Mouse (Mus musculus): ENCODE data around the gene Osbpl10. TPM values are rescaled to one million over a fixed set of nuclear protein-coding genes. Genes with fewer than 3 reads are reported as not detected.
"Not testable (repeated sequence)": the region's sequence is repeated elsewhere in the genome, so short reads cannot be mapped to it uniquely, and the experiment has no call there.

The Osbpl10 gene
- polyA plus RNA-seq, 1 experiment from 2014 or later = 2.8 TPM

GRCm38 (mm10) chr9:115259866-115260265 lies 281.5 kb downstream of the Osbpl10 start:
- Histone ChIP-seq H3K4me3 (replicated peaks) (no peak overlapping the region), H3K27ac (replicated peaks) (no peak overlapping the region), H3K27me3 (no peaks in the 10 kb centered on the region), H3K9me3 (replicated peaks) (no peaks in the 10 kb centered on the region), H3K4me2 (replicated peaks) (no peak overlapping the region), H3K4me1 (no peaks in the 10 kb centered on the region), H3K36me3 (peaks cover 35% of the 10 kb centered on the region), H3K9ac (no peak overlapping the region)
- 87% methylated on average over 4 of the region's 4 CpGs for WGBS
- ATAC-seq (ENCODE audit: insufficient number of reproducible peaks, low FRiP score, low TSS enrichment, low read depth) = no peak

- WGBS = 88% methylated on average over 7 of the region's 7 CpGs
- peaks cover 33% of the 10 kb centered on the region for H3K36me3 ChIP-seq
- no peak overlapping the region for H3K9ac ChIP-seq
- H3K27ac ChIP-seq (replicated peaks) = no peak overlapping the region
- no peak for ATAC-seq (ENCODE audit: insufficient number of reproducible peaks, low FRiP score, low TSS enrichment, low read depth)
- H3K27me3 ChIP-seq = no peaks in the 10 kb centered on the region
- H3K4me1 ChIP-seq = no peaks in the 10 kb centered on the region
- H3K4me2 ChIP-seq (replicated peaks) = no peak overlapping the region
- no peak overlapping the region for H3K4me3 ChIP-seq (replicated peaks)
- H3K9me3 ChIP-seq (replicated peaks) = no peaks in the 10 kb centered on the region
These were observed 282.1 kb downstream of the Osbpl10 start for GRCm38 (mm10) chr9:115260464-115260863.

GRCm38 (mm10) chr9:115261456-115261855 lies 283.1 kb downstream of the Osbpl10 start:
- WGBS = 76% methylated on average over 8 of the region's 8 CpGs
- no peak for ATAC-seq (ENCODE audit: insufficient number of reproducible peaks, low FRiP score, low TSS enrichment, low read depth)
- no peaks in the 10 kb centered on the region for H3K4me1 ChIP-seq
- no peak overlapping the region for H3K9ac ChIP-seq
- no peaks in the 10 kb centered on the region for H3K27me3 ChIP-seq
- no peak overlapping the region for H3K4me3 ChIP-seq (replicated peaks)
- H3K9me3 ChIP-seq (replicated peaks) = no peaks in the 10 kb centered on the region
- peaks cover 32% of the 10 kb centered on the region for H3K36me3 ChIP-seq
- no peak overlapping the region for H3K4me2 ChIP-seq (replicated peaks)
- H3K27ac ChIP-seq (replicated peaks) = no peak overlapping the region

GRCm38 (mm10) chr9:115261896-115262295 lies 283.5 kb downstream of the Osbpl10 start:
- Histone ChIP-seq H3K36me3 (peaks cover 28% of the 10 kb centered on the region), H3K4me2 (replicated peaks) (no peak overlapping the region), H3K27ac (replicated peaks) (no peak overlapping the region), H3K9ac (no peak overlapping the region), H3K4me1 (no peaks in the 10 kb centered on the region), H3K9me3 (replicated peaks) (no peaks in the 10 kb centered on the region), H3K27me3 (no peaks in the 10 kb centered on the region), H3K4me3 (replicated peaks) (no peak overlapping the region)
- 88% methylated on average over 5 of the region's 5 CpGs for WGBS
- ATAC-seq (ENCODE audit: insufficient number of reproducible peaks, low FRiP score, low TSS enrichment, low read depth) = no peak

- WGBS = 81% methylated on average over 3 of the region's 3 CpGs
- peaks cover 22% of the 10 kb centered on the region for H3K36me3 ChIP-seq
These were observed 293.2 kb downstream of the Osbpl10 start for GRCm38 (mm10) chr9:115271556-115271955.

GRCm38 (mm10) chr9:115272451-115272850 lies 294.1 kb downstream of the Osbpl10 start:
- not testable (repeated sequence) for H3K27me3 ChIP-seq; H3K9me3 ChIP-seq (replicated peaks); H3K27ac ChIP-seq (replicated peaks); H3K4me2 ChIP-seq (replicated peaks); H3K4me1 ChIP-seq; H3K9ac ChIP-seq; H3K4me3 ChIP-seq (replicated peaks); ATAC-seq (ENCODE audit: insufficient number of reproducible peaks, low FRiP score, low TSS enrichment, low read depth)
- peaks cover 24% of the 10 kb centered on the region for H3K36me3 ChIP-seq
- 86% methylated on average over 5 of the region's 5 CpGs for WGBS

More at GRCm38 (mm10) chr9:115271556-115271955, 293.2 kb downstream of the Osbpl10 start:
- Histone ChIP-seq H3K27ac (replicated peaks) (no peak overlapping the region), H3K9me3 (replicated peaks) (no peaks in the 10 kb centered on the region), H3K27me3 (no peaks in the 10 kb centered on the region), H3K9ac (no peak overlapping the region), H3K4me2 (replicated peaks) (no peak overlapping the region), H3K4me1 (no peaks in the 10 kb centered on the region), H3K4me3 (replicated peaks) (no peak overlapping the region)
- no peak for ATAC-seq (ENCODE audit: insufficient number of reproducible peaks, low FRiP score, low TSS enrichment, low read depth)

GRCm38 (mm10) chr9:115273095-115273649 lies 294.8 kb downstream of the Osbpl10 start:
- Histone ChIP-seq H3K27me3 (no peaks in the 10 kb centered on the region), H3K9ac (no peak overlapping the region), H3K4me3 (replicated peaks) (no peak overlapping the region), H3K27ac (replicated peaks) (no peak overlapping the region), H3K4me2 (replicated peaks) (no peak overlapping the region), H3K36me3 (peaks cover 30% of the 10 kb centered on the region), H3K9me3 (replicated peaks) (no peaks in the 10 kb centered on the region), H3K4me1 (no peaks in the 10 kb centered on the region)
- no peak for ATAC-seq (ENCODE audit: insufficient number of reproducible peaks, low FRiP score, low TSS enrichment, low read depth)
- WGBS = 94% methylated on average over 7 of the region's 7 CpGs

DNA sequence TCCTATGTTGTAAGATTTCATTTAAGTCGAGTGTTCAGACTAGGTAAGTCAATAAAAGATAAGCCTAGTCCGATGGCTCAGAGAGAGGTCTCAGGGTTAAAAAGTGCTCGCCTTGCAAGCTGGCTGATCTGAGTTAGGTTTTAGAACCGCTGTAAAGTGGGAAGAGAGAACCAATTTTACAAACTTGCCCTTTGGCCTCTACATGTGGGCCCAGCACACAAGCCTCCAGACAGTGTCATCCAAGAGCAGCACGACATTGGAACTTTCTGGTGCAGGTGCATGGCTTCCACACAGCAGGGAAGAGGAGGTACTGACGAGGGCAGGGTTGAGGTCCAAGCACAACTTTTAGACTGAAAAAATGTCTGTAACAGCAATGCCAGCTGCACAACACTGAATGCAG lies 296.4 kb downstream of the Osbpl10 start:
- 87% methylated on average over 6 of the region's 6 CpGs for WGBS
- ATAC-seq (ENCODE audit: insufficient number of reproducible peaks, low FRiP score, low TSS enrichment, low read depth) = no peak
- no peak overlapping the region for H3K27ac ChIP-seq (replicated peaks)
- no peaks in the 10 kb centered on the region for H3K27me3 ChIP-seq
- H3K36me3 ChIP-seq = peaks cover 46% of the 10 kb centered on the region
- no peak overlapping the region for H3K4me2 ChIP-seq (replicated peaks)
- no peaks in the 10 kb centered on the region for H3K4me1 ChIP-seq
- no peak overlapping the region for H3K9ac ChIP-seq
- no peak overlapping the region for H3K4me3 ChIP-seq (replicated peaks)
- no peaks in the 10 kb centered on the region for H3K9me3 ChIP-seq (replicated peaks)

- Histone ChIP-seq H3K9me3 (replicated peaks) (no peaks in the 10 kb centered on the region), H3K9ac (no peak overlapping the region), H3K4me1 (no peaks in the 10 kb centered on the region), H3K27me3 (no peaks in the 10 kb centered on the region), H3K27ac (replicated peaks) (no peak overlapping the region), H3K36me3 (peaks cover 46% of the 10 kb centered on the region), H3K4me2 (replicated peaks) (no peak overlapping the region), H3K4me3 (replicated peaks) (no peak overlapping the region)
- ATAC-seq (ENCODE audit: insufficient number of reproducible peaks, low FRiP score, low TSS enrichment, low read depth) = no peak
- 91% methylated on average over 1 of the region's 1 CpGs for WGBS
These were observed 300.3 kb downstream of the Osbpl10 start for GRCm38 (mm10) chr9:115278641-115279040.

Other genes starting within 250 kb of the Osbpl10 start
- 46.9 and 48.1 TPM in 2 replicates for gene Cmtm6, start 247.5 kb upstream of the Osbpl10 start, polyA plus RNA-seq (2015; fragmentation: Nextera tagmentation; extraction: Ambion mirVana)
- 121 and 126 TPM in 2 replicates for gene Cmtm7, start 196.7 kb upstream of the Osbpl10 start, polyA plus RNA-seq (2015; fragmentation: Nextera tagmentation; extraction: Ambion mirVana)
- gene Cmtm8, start 134.4 kb upstream of the Osbpl10 start, polyA plus RNA-seq (2015; fragmentation: Nextera tagmentation; extraction: Ambion mirVana) = 25.2 and 25.3 TPM in 2 replicates
- gene Gpd1l, start 44.6 kb upstream of the Osbpl10 start, polyA plus RNA-seq (2015; fragmentation: Nextera tagmentation; extraction: Ambion mirVana) = 14.3 and 14.6 TPM in 2 replicates
- gene Rps27rt, start 4.2 kb downstream of the Osbpl10 start, polyA plus RNA-seq (2015; fragmentation: Nextera tagmentation; extraction: Ambion mirVana) = 466 and 641 TPM in 2 replicates

Data from embryonic facial prominence, embryonic 15.5 days (tissue).